Mouse (Mus musculus) erythroid progenitor cell, adult 5-6 weeks (primary cell): ENCODE measurements at regions not wholly inside any gene's neighbourhood (a gene's known extent, or its start where the extent isn't known, plus 50 kb on each side); places are given as distances from the start of the nearest gene placed in this dataset.

Experiments used
- ATAC-seq: replicated peaks from 2 replicates; pipeline ENCODE4 v1.8.0; 2016; ENCODE audit warnings: moderate number of reproducible peaks, mild to moderate bottlenecking, moderate TSS enrichment, inconsistent platforms; ENCODE audit not compliant: poor library complexity, low FRiP score, severe bottlenecking

- ATAC-seq: no peak
Measured at GRCm38 (mm10) chr3:133599731-133600130, 54.8 kb upstream of the Tet2 start.

- no peak for ATAC-seq
Measured at GRCm38 (mm10) chr3:133600447-133601220, 55.7 kb upstream of the Tet2 start.

- no peak for ATAC-seq
Measured at GRCm38 (mm10) chr3:133605460-133605859, 60.5 kb upstream of the Tet2 start.

- no peak for ATAC-seq
Measured at GRCm38 (mm10) chr3:133608845-133609261, 63.9 kb upstream of the Tet2 start.

- ATAC-seq: no peak
Measured at GRCm38 (mm10) chr3:133613836-133614711, 69.1 kb upstream of the Tet2 start.

- ATAC-seq: no peak
Measured at GRCm38 (mm10) chr3:133614712-133615426, 69.9 kb upstream of the Tet2 start.

- ATAC-seq: no peak
Measured at GRCm38 (mm10) chr3:133617036-133617435, 72.1 kb upstream of the Tet2 start.

- no peak for ATAC-seq
Measured at GRCm38 (mm10) chr3:133618491-133618890, 73.6 kb upstream of the Tet2 start.

- peak; percentile 52; the same call in 1 of the 2 replicates for ATAC-seq
Measured at GRCm38 (mm10) chr3:133623201-133623744, 78.3 kb upstream of the Tet2 start.

- no peak; the same call in 1 of the 2 replicates for ATAC-seq
Measured at GRCm38 (mm10) chr3:133624079-133624875, 79.3 kb upstream of the Tet2 start.

GRCm38 (mm10) chr3:133625046-133625445, 80.1 kb upstream of the Tet2 start:
- no peak for ATAC-seq

- ATAC-seq: no peak
Measured at GRCm38 (mm10) chr3:133626442-133626841, 81.5 kb upstream of the Tet2 start.

- ATAC-seq: no peak
Measured at GRCm38 (mm10) chr3:133627116-133627844, 82.3 kb upstream of the Tet2 start.

GRCm38 (mm10) chr3:133634306-133634705, 89.4 kb upstream of the Tet2 start:
- no peak for ATAC-seq

GRCm38 (mm10) chr3:133645604-133646003, 100.7 kb upstream of the Tet2 start:
- ATAC-seq: no peak

- no peak for ATAC-seq
Measured at GRCm38 (mm10) chr3:133646449-133647059, 101.6 kb upstream of the Tet2 start.

GRCm38 (mm10) chr3:133650025-133650424, 105.1 kb upstream of the Tet2 start:
- ATAC-seq: no peak

GRCm38 (mm10) chr3:133651996-133652395, 107.1 kb upstream of the Tet2 start:
- ATAC-seq: no peak
